Mouse (Mus musculus) ES-Bruce4 (cell line): ENCODE measurements at regions not wholly inside any gene's neighbourhood (a gene's known extent, or its start where the extent isn't known, plus 50 kb on each side); places are given as distances from the start of the nearest gene placed in this dataset.

Source experiments
- H3K27ac ChIP-seq: 2 replicates; pipeline ENCODE4 v1.5.1; 2012; ENCODE audit warnings: low read length, inconsistent platforms; ENCODE audit not compliant: insufficient read depth
- H3K27me3 ChIP-seq: 2 replicates; pipeline ENCODE4 v1.6.1; 2012; ENCODE audit warnings: mild to moderate bottlenecking, low read length, inconsistent platforms; ENCODE audit not compliant: control insufficient read depth, poor library complexity, insufficient read depth, severe bottlenecking
- H3K36me3 ChIP-seq: 2 replicates; pipeline ENCODE4 v1.6.1; 2012; ENCODE audit warnings: inconsistent platforms, mild to moderate bottlenecking, low read length, moderate library complexity; ENCODE audit not compliant: control insufficient read depth, poor library complexity, insufficient read depth, severe bottlenecking
- H3K4me1 ChIP-seq: one replicate; pipeline ENCODE4 v1.8.1; 2011; ENCODE audit warnings: low read length; ENCODE audit not compliant: control insufficient read depth, insufficient read depth
- H3K4me3 ChIP-seq: 2 replicates; pipeline ENCODE4 v1.5.1; 2011; ENCODE audit warnings: low read depth, mild to moderate bottlenecking, low read length
- H3K9ac ChIP-seq: 2 replicates; pipeline ENCODE4 v1.6.1; 2012; ENCODE audit warnings: low read depth, mild to moderate bottlenecking, inconsistent platforms; ENCODE audit not compliant: poor library complexity, severe bottlenecking
- H3K9me3 ChIP-seq: replicated peaks from 2 replicates; pipeline ENCODE4 v1.6.1; 2012; ENCODE audit warnings: mild to moderate bottlenecking, low read length, inconsistent platforms; ENCODE audit not compliant: control insufficient read depth, poor library complexity, insufficient read depth, severe bottlenecking
- CTCF ChIP-seq: IDR thresholded peaks from one replicate; pipeline ENCODE4 v1.8.1; 2011; ENCODE audit warnings: low read depth, low read length
- EP300 ChIP-seq: IDR thresholded peaks from 2 replicates; pipeline ENCODE4 v1.6.1; 2011; ENCODE audit warnings: low read depth, low read length; ENCODE audit not compliant: insufficient read depth
- POLR2A ChIP-seq: IDR thresholded peaks from one replicate; pipeline ENCODE4 v1.8.1; 2011; ENCODE audit warnings: low read length; ENCODE audit not compliant: insufficient read depth

DNA sequence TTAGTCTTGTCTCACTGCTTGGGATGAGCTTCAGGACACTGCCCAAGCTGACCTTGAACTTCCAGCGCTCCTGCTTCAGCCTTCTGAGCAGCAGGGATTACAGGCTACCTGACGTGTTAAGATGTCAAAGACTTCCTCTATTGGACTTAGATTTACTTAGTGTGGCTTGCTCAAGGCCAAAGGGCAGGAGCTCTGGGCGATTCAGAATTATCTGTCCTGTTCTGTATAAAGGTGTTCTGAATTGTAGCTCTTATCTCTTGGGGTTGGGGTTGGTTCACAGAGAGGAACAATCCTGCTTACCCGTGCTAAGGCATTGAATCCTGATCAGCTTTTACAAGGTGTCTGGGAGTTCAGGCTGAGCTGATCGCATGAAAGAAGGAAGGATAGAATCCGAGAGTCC is 449.3 kb upstream of the Mgmt start:
- no peaks in the 10 kb centered on the region for H3K4me1 ChIP-seq
- no peaks in the 10 kb centered on the region for H3K27me3 ChIP-seq
- no peak overlapping the region for H3K9ac ChIP-seq
- TF ChIP-seq CTCF (no peak), POLR2A (no peak), EP300 (no peak)
- H3K36me3 ChIP-seq = no peaks in the 10 kb centered on the region
- no peak overlapping the region for H3K27ac ChIP-seq
- peaks cover 4% of the 10 kb centered on the region; the same call in 1 of the 2 replicates for H3K9me3 ChIP-seq
- no peak overlapping the region for H3K4me3 ChIP-seq

DNA sequence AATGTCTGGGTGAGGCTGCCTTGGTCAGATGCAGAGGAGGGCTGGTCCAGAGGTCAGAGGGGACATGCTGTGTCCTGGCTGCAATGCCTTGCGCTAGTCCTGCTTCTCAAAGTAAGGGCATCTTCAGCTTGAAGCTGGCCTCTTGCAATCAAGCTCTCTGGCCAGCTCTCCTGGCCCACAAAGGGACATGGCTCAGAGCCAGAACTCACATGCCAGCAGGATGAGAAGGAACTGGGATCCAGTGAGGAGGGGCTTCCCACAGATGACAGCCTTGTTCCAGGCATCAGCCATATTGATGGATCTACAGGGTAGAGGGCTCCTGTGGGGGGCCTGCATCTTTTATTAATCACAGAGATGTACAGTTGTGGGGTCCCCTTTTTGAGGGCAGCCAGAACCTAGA is 445.1 kb upstream of the Mgmt start:
- H3K4me1 ChIP-seq = no peaks in the 10 kb centered on the region
- H3K36me3 ChIP-seq = no peaks in the 10 kb centered on the region
- no peaks in the 10 kb centered on the region for H3K27me3 ChIP-seq
- no peak for TF ChIP-seq CTCF
- TF ChIP-seq POLR2A = no peak
- no peak for TF ChIP-seq EP300
- H3K9ac ChIP-seq = no peak overlapping the region
- H3K27ac ChIP-seq = no peak overlapping the region
- no peak overlapping the region for H3K4me3 ChIP-seq
- H3K9me3 ChIP-seq = 0 out of 2 replicates have a peak, but pooled peaks cover 3% of the 10 kb centered on the region

DNA sequence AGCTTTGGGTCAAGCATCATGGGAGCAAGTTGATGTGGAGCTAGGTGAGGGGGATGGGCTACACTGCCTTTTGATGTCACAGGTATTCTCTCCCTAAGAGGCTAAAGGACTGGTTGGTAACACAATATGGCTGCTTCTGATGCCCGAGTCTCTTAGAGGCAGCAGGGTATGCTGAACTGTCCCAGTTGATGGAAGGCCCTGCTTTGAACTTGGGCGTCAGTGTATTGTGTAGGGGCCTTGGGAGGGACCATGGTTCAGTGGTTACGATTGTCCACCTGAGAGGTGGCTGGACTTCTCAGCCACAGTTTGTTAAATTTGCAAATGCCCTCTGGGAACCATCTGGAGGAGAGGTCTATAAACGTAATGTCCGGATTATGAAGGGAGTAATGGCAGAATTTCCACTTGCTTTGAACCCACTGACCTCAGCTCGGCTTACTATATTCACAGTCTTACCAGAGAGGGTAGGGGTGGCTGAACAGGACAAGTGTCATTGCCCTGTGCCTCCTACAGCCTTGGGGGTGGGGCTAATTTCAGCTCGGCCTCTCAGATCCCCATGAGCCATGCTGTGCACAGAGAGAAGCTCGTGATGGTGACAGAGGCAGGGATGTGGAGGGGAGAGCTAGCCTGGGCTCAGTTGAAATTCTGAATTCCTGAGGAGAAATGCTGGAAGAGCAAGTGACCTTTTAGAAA is 442.6 kb upstream of the Mgmt start:
- H3K27me3 ChIP-seq = no peaks in the 10 kb centered on the region
- H3K4me1 ChIP-seq = no peaks in the 10 kb centered on the region
- H3K4me3 ChIP-seq = no peak overlapping the region
- no peak overlapping the region for H3K9ac ChIP-seq
- 0 out of 2 replicates have a peak, but pooled peaks cover 3% of the 10 kb centered on the region for H3K9me3 ChIP-seq
- H3K27ac ChIP-seq = no peak overlapping the region
- no peaks in the 10 kb centered on the region for H3K36me3 ChIP-seq
- TF ChIP-seq CTCF (no peak), POLR2A (no peak), EP300 (no peak)

DNA sequence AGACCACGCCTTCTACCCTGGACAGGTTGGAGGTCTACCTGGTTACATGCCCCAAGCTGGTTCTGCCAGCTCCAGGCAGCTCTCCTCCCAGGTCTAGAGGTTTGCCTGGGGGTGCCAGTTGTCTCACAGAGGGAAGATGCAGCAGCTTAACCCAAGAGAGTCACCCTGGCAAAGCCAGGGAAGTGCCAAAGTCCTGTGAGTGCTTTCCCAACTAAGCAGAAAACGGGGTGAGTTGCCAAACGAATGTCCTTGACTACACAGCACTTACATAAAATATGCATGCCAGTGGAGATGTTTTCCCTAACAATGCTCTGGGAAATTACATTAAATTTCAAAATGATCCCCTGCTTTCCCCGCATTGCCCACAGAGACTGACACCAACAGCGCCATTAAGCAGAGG is 441.9 kb upstream of the Mgmt start:
- TF ChIP-seq EP300 = no peak
- no peak for TF ChIP-seq CTCF
- no peak for TF ChIP-seq POLR2A
- Histone ChIP-seq H3K27me3 (no peaks in the 10 kb centered on the region), H3K9ac (no peak overlapping the region), H3K4me1 (no peaks in the 10 kb centered on the region), H3K36me3 (no peaks in the 10 kb centered on the region), H3K4me3 (no peak overlapping the region), H3K27ac (no peak overlapping the region), H3K9me3 (0 out of 2 replicates have a peak, but pooled peaks cover 3% of the 10 kb centered on the region)

DNA sequence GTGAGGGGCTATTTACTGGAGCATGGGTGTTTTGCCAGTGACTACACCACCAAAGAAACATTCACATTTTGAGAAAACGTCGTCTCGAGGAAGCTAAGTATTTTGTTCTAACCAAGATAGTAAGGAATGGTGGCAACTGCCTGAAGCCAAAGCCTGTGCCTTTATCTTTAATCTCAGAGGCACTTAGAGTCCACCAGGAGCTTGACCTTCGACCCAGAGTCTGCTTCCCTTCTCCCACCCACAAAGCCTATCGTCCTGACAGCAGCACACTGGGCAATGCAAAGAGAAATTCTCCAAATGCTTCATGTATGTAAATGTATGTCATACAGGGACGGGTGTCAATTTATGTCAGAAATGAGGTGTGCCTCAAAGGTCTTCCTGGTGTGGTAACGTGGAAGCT is 437.2 kb upstream of the Mgmt start:
- Histone ChIP-seq H3K9me3 (no peaks in the 10 kb centered on the region), H3K27me3 (no peaks in the 10 kb centered on the region), H3K27ac (no peak overlapping the region), H3K4me3 (no peak overlapping the region), H3K9ac (no peak overlapping the region), H3K4me1 (no peaks in the 10 kb centered on the region), H3K36me3 (no peaks in the 10 kb centered on the region)
- TF ChIP-seq EP300 = no peak
- TF ChIP-seq CTCF = no peak
- TF ChIP-seq POLR2A = no peak

DNA sequence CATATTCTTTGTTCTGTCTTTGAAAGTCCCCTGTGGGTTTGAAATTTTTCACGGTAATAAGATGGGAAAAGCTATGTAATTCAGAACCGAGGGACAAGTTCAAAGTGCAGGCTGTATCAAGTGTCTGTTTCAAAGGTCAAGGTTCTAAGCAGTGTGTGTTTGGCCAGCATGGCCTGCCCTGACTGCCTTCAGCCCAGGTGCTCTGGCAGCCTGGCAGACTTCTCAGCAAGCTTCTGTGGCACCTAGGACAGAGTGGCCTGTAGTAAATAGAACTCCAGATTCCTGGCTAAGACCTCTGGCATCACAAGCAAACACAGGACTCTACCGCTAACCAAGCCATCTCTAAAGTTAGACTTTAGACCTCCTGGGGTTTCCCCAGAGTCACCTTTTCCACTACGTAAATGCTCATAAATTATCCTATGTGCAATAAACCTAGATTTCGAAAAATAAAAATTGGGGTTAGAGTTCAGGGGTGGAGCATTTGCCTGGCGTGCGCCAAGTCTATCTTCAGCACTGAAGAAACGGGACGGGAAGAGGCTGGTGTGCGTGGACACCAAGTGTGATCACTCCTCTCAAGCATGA is 436.5 kb upstream of the Mgmt start:
- no peaks in the 10 kb centered on the region for H3K4me1 ChIP-seq
- no peak overlapping the region for H3K27ac ChIP-seq
- H3K4me3 ChIP-seq = no peak overlapping the region
- no peak overlapping the region for H3K9ac ChIP-seq
- H3K9me3 ChIP-seq = no peaks in the 10 kb centered on the region
- TF ChIP-seq EP300 (no peak), CTCF (no peak), POLR2A (no peak)
- H3K36me3 ChIP-seq = no peaks in the 10 kb centered on the region
- H3K27me3 ChIP-seq = no peaks in the 10 kb centered on the region
